Mouse (Mus musculus): Measurements from ENCODE around the gene 1700001J03Rik.
"Not testable (repeated sequence)": the region's sequence is repeated elsewhere in the genome, so short reads cannot be mapped to it uniquely, and the experiment has no call there.

1700001J03Rik gene

GRCm38 (mm10) chr5:146188144-146188543 is 3.0 kb upstream of the 1700001J03Rik start:
- DNase-seq (ENCODE audit: low spot score): no peak

GRCm38 (mm10) chr5:146187441-146187840 is 2.3 kb upstream of the 1700001J03Rik start:
- peak; percentile 51 for DNase-seq (ENCODE audit: low spot score)

- not testable (repeated sequence) for DNase-seq (ENCODE audit: low spot score)
These were observed 12.4 kb downstream of the 1700001J03Rik start for GRCm38 (mm10) chr5:146172744-146173143.

GRCm38 (mm10) chr5:146170621-146171020 is 14.5 kb downstream of the 1700001J03Rik start, which contains the start of gene Gm6309:
Gene Gm6309, minus strand, starts transcription at chr5:146170721.
- not testable (repeated sequence) for DNase-seq (ENCODE audit: low spot score)

DNA sequence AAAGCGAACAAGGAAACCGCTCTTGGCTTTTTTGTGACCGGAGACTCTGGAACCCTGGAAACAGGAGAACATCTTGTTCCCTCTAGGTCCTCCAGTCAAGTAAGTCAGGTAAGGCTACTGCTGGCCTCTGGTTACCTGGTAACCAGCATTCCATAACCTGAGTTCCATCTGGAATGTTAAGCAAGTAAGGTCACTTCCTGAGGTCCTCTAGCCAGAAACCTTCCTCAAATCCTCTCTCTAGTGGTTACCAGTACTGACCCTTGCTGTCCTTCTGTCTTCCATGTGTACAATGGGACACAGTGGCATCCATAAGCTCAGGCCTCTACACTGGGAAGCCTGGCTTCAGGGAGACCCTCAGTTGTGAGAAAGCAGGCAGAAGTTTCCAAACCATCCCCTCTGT is 24.7 kb downstream of the 1700001J03Rik start, which contains the start of gene Gm5565:
Gm5565 (minus strand) TSS at position 101 of the 400 bp plus-strand sequence.
- not testable (repeated sequence) for DNase-seq (ENCODE audit: low spot score)

GRCm38 (mm10) chr5:146158326-146158725 is 26.8 kb downstream of the 1700001J03Rik start:
- DNase-seq (ENCODE audit: low spot score): not testable (repeated sequence)

GRCm38 (mm10) chr5:146150454-146150853 is 34.6 kb downstream of the 1700001J03Rik start:
- DNase-seq (ENCODE audit: low spot score): no peak

DNA sequence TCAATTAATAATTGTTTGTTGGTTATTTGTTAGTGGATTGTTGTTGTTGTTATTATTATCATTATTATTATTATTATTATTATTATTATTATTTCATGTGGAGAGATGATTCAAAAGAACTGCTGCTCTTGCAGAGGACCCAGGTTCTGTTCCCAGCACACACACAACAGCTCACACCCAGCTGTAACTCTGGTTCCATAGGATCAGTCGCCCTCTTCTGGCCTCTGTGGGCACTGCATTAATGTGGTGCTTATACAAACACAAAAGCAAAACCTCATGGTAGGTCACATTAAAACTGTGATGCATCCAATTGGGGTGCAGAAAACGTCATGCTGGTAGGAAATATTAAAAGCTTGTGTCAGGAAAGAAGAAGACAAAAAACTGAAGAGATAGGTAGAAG is 37.2 kb downstream of the 1700001J03Rik start:
- no peak for DNase-seq (ENCODE audit: low spot score)

All from ovary, postnatal 14 days (tissue).